Mouse (Mus musculus): ENCODE measurements around the gene Zmynd11. TPM values are rescaled to one million over a fixed set of nuclear protein-coding genes. Genes with fewer than 3 reads are reported as not detected.
"Not testable (repeated sequence)": the region's sequence is repeated elsewhere in the genome, so short reads cannot be mapped to it uniquely, and the experiment has no call there.

The Zmynd11 gene
- polyA plus RNA-seq, 1 experiment from 2014 or later = 104 TPM

DNA sequence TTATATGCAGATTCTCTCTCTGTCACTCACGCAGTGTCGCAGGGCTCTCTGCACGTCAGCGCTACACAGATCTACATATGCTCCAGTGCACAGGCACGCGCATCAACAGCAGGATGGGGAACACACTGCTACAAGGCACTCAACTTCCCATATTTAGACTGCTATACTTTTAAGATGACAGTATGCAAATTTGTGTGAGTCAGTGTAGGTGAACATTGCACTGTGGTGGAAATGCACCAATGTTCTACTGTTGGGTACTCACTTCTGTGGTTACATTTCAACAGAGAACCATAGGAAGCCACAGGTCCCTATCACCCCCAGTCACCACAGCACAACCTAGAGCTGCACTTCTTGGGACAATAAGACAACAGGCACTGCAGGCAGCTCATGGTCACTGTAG lies 5.1 kb downstream of the Zmynd11 start:
- peaks cover 53% of the 10 kb centered on the region for H3K4me1 ChIP-seq (replicated peaks)
- H3K4me3 ChIP-seq = no peak overlapping the region
- H3K4me2 ChIP-seq = no peak overlapping the region
- no peak overlapping the region for H3K9ac ChIP-seq
- no peak for ATAC-seq (ENCODE audit: low read depth)
- no peaks in the 10 kb centered on the region for H3K36me3 ChIP-seq
- no peaks in the 10 kb centered on the region for H3K9me3 ChIP-seq
- 20% methylated on average over 6 of the region's 6 CpGs for WGBS
- no peak overlapping the region for H3K27ac ChIP-seq (replicated peaks)
- H3K27me3 ChIP-seq = no peaks in the 10 kb centered on the region

DNA sequence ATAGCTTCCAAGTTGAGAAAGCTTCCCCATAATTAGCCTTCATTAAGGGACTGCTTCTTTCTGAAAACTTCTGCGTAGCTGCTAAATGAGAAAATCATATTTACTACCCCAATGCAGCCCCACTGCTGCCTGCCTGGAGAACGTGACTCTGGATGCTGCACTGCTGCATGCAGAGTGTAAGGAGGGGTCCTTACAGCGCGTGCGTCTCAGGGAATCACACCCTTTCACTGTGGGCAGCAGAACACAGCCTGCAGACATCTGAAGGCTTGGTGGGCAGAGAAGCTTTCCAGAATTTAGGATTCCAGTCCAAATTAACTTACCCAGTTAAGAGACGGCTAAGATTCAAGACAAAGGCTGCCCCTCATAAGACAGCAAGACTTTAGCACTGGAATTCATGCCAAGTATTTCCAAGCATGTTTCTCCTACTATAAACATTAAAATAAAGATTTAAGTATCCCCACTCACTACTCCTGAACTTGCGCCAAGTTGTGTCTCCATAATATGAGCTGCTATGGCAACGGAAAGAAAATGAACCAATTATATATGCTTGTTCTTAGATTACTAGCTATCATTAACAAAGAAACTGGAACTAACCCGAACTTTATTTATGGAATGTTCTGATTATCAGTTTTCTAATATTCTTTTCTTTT lies 7.2 kb downstream of the Zmynd11 start:
- Histone ChIP-seq H3K27ac (replicated peaks) (peak overlapping the region; percentile 23; the same call in 1 of the 2 replicates), H3K4me1 (replicated peaks) (peaks cover 65% of the 10 kb centered on the region), H3K4me3 (no peak overlapping the region), H3K9ac (no peak overlapping the region), H3K27me3 (no peaks in the 10 kb centered on the region), H3K9me3 (no peaks in the 10 kb centered on the region), H3K4me2 (0 out of 2 replicates have a peak overlapping the region, but pooled peaks have one; percentile 0), H3K36me3 (no peaks in the 10 kb centered on the region)
- ATAC-seq (ENCODE audit: low read depth) = peak; percentile 60
- WGBS = 38% methylated on average over 9 of the region's 9 CpGs

DNA sequence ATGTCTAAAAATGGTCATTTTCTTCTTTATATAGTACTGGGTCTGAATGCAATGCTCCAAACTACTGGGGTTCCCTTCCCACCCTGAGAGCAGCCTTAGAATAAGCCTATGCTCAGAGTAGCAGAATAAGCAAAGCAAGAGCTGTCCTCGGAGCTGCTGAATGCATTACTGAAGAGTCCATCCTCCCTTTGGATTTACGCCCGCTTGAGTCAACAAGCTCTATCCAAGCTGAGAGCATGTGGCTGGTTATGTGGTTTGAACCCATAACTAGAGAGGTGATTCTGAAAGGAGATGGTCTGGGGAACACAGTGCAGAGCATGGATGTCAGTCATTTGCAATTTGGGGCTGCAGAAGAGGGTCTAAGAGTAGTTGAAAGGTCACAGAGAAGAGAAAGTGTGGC lies 11.4 kb downstream of the Zmynd11 start:
- Histone ChIP-seq H3K27ac (replicated peaks) (no peak overlapping the region), H3K4me2 (no peak overlapping the region), H3K9ac (no peak overlapping the region), H3K9me3 (no peaks in the 10 kb centered on the region), H3K27me3 (no peaks in the 10 kb centered on the region), H3K4me3 (no peak overlapping the region), H3K4me1 (replicated peaks) (peaks cover 43% of the 10 kb centered on the region), H3K36me3 (no peaks in the 10 kb centered on the region)
- ATAC-seq (ENCODE audit: low read depth) = no peak
- 42% methylated on average over 3 of the region's 3 CpGs for WGBS

DNA sequence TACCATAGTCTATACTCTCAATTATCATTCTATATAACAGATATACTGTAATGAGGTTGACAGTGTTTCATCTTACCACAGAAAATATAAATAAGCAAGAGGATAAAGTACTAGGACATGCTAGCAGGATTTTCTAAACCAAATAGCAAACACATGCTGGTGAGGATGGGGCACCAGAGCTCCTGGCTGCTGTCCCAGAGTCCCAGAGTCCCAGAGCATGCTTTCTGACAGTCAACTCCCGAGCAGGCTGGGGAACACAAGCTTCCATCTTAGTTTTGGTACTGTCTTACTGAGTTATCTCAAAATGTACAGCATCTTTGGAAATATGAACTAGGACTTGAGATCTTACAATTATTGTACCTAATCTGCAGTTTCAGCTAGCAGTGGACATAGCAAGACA lies 14.8 kb downstream of the Zmynd11 start:
- ATAC-seq (ENCODE audit: low read depth) = no peak
- Histone ChIP-seq H3K9me3 (no peaks in the 10 kb centered on the region), H3K4me3 (no peak overlapping the region), H3K36me3 (no peaks in the 10 kb centered on the region), H3K27me3 (no peaks in the 10 kb centered on the region), H3K4me1 (replicated peaks) (peaks cover 22% of the 10 kb centered on the region), H3K4me2 (no peak overlapping the region), H3K27ac (replicated peaks) (no peak overlapping the region), H3K9ac (no peak overlapping the region)
- 50% methylated on average over 1 of the region's 1 CpGs for WGBS

DNA sequence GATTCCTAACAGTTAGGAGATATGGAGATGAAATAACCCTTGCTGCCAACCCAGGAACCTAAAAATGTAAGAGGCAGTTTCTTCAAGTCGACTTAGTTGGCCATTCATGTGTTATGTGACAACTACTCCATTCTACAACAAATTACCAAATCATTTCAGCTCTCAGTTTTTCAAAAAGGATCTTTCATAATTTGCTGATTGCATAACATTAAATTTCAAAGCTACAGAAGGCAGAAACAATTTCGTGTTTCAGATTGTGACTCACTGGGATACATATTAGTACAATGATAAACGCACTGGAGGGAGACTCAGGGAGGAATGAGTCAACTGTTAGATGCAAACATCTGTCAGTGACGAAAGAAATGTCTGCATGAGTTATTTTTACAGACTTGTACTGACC lies 15.3 kb downstream of the Zmynd11 start:
- ATAC-seq (ENCODE audit: low read depth) = no peak
- no peak overlapping the region for H3K9ac ChIP-seq
- 83% methylated on average over 4 of the region's 4 CpGs for WGBS
- H3K9me3 ChIP-seq = no peaks in the 10 kb centered on the region
- H3K36me3 ChIP-seq = no peaks in the 10 kb centered on the region
- H3K4me3 ChIP-seq = no peak overlapping the region
- peaks cover 22% of the 10 kb centered on the region for H3K4me1 ChIP-seq (replicated peaks)
- no peak overlapping the region for H3K4me2 ChIP-seq
- H3K27me3 ChIP-seq = no peaks in the 10 kb centered on the region
- H3K27ac ChIP-seq (replicated peaks) = no peak overlapping the region

DNA sequence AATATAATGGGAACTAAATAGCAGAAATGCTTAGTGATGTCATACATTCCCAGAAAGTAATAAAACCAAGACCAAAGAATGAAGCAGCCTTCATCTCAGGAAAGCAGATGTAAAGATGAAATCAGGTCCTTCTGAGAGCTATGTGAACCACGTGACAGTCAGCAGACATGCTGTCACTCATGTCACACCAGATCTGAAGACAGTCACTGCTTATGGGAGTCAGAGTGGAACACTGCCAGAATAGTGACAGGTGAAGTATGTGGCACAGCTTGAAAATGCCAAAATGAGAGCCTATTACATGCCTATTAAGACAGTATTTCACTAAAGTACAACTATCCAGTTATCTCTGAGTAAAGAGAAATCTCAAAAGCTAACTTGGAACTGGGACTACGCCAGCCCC lies 26.9 kb downstream of the Zmynd11 start:
- Histone ChIP-seq H3K4me2 (no peak overlapping the region), H3K9me3 (no peaks in the 10 kb centered on the region), H3K4me1 (replicated peaks) (peaks cover 17% of the 10 kb centered on the region), H3K36me3 (no peaks in the 10 kb centered on the region), H3K4me3 (no peak overlapping the region), H3K27me3 (no peaks in the 10 kb centered on the region), H3K9ac (no peak overlapping the region), H3K27ac (replicated peaks) (no peak overlapping the region)
- WGBS = 71% methylated on average over 2 of the region's 2 CpGs
- ATAC-seq (ENCODE audit: low read depth) = no peak

DNA sequence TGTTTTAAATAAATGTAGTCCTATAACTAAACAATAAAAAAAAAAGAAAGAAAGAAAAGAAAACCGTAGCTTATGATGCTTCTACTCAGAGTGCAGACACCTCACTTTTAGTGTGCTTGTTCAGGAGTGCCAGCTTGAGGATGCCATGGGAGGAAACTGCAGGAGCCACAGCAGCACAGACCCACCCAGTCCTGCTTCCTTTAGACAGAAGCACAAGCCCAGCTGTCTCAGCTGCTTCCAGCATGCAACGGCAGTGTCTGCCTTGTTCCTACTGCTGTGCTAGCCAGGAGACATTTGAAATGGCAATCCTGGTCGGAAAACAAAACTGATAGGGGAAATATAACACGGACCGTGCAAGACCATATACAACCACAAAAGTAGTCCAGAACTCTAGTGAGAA lies 28.1 kb downstream of the Zmynd11 start:
- H3K4me3 ChIP-seq = no peak overlapping the region
- no peaks in the 10 kb centered on the region for H3K9me3 ChIP-seq
- no peak overlapping the region for H3K9ac ChIP-seq
- peaks cover 3% of the 10 kb centered on the region; the same call in 1 of the 2 replicates for H3K36me3 ChIP-seq
- peaks cover 11% of the 10 kb centered on the region for H3K4me1 ChIP-seq (replicated peaks)
- H3K4me2 ChIP-seq = no peak overlapping the region
- no peak for ATAC-seq (ENCODE audit: low read depth)
- no peak overlapping the region for H3K27ac ChIP-seq (replicated peaks)
- no peaks in the 10 kb centered on the region for H3K27me3 ChIP-seq
- WGBS = 78% methylated on average over 5 of the region's 5 CpGs

DNA sequence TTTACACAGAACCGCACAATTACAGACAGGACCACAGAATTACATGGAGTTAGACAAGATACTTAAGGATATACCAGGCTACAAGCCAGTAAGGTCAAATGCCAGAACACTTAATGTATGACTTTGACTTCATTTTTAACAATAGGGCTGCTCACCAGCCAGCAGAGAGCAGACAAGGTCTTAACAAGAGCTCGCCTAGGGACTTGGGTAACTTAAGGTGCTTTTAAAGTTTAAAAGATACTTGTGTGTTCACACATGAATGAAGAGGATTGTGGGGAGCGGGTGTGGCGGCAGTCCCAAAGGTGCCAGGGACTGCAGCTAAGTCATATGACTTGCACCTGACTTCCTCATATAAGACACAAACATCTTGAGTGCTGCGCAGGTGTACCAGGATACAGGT lies 32.9 kb downstream of the Zmynd11 start:
- H3K9ac ChIP-seq; H3K27ac ChIP-seq (replicated peaks); H3K27me3 ChIP-seq; H3K4me2 ChIP-seq; H3K9me3 ChIP-seq; H3K4me3 ChIP-seq; H3K4me1 ChIP-seq (replicated peaks); ATAC-seq (ENCODE audit: low read depth): not testable (repeated sequence)
- peaks cover 23% of the 10 kb centered on the region; the same call in 1 of the 2 replicates for H3K36me3 ChIP-seq
- WGBS = 93% methylated on average over 4 of the region's 5 CpGs

DNA sequence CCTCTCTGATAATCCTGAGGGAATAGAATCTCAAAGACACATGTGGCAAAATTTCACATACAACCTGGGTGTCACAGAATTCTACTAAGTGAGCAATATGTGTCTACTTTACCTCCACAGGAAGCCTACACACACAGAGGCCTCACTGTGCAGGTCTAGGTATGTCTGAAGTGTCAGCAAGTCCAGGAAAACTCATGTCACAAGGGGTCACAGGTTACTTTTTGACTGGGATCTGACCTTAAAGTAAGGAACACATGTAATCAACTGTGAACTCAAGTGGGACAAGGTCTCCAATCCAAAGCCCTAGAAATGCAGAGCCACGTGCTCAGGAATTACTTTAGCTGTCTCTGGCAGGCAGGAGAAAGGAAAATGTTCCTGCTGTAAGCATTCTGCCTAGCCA lies 36.1 kb downstream of the Zmynd11 start:
- WGBS = 89% methylated on average over 1 of the region's 1 CpGs
- H3K4me1 ChIP-seq (replicated peaks) = no peaks in the 10 kb centered on the region
- no peak overlapping the region for H3K9ac ChIP-seq
- H3K4me2 ChIP-seq = no peak overlapping the region
- no peaks in the 10 kb centered on the region for H3K27me3 ChIP-seq
- no peak overlapping the region for H3K4me3 ChIP-seq
- peaks cover 33% of the 10 kb centered on the region for H3K36me3 ChIP-seq
- ATAC-seq (ENCODE audit: low read depth) = no peak
- H3K9me3 ChIP-seq = no peaks in the 10 kb centered on the region
- no peak overlapping the region for H3K27ac ChIP-seq (replicated peaks)

DNA sequence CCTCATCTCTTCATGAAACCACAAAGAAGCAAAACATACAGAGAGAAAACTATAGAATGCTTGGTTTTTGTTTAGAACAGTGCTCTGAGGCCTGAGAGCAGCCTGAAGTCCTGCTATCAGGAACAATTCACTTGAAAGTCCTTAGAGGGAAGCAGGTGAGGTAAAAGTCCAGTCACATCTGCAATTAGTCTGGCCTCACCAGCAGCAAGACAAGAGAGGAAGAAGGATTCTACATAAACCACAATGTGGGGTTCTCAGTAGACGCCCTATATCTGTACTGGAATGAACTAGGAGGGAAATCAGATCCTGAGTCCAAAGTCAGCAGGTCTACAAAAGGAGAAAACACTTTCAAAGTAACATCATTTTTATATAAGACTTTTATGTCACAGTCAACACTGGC lies 49.9 kb downstream of the Zmynd11 start:
- Histone ChIP-seq H3K27ac (replicated peaks) (no peak overlapping the region), H3K4me1 (replicated peaks) (no peaks in the 10 kb centered on the region), H3K4me3 (no peak overlapping the region), H3K9me3 (no peaks in the 10 kb centered on the region), H3K4me2 (no peak overlapping the region), H3K36me3 (peaks cover 11% of the 10 kb centered on the region), H3K27me3 (no peaks in the 10 kb centered on the region), H3K9ac (no peak overlapping the region)
- ATAC-seq (ENCODE audit: low read depth) = no peak
- WGBS = 100% methylated on average over 1 of the region's 1 CpGs

DNA sequence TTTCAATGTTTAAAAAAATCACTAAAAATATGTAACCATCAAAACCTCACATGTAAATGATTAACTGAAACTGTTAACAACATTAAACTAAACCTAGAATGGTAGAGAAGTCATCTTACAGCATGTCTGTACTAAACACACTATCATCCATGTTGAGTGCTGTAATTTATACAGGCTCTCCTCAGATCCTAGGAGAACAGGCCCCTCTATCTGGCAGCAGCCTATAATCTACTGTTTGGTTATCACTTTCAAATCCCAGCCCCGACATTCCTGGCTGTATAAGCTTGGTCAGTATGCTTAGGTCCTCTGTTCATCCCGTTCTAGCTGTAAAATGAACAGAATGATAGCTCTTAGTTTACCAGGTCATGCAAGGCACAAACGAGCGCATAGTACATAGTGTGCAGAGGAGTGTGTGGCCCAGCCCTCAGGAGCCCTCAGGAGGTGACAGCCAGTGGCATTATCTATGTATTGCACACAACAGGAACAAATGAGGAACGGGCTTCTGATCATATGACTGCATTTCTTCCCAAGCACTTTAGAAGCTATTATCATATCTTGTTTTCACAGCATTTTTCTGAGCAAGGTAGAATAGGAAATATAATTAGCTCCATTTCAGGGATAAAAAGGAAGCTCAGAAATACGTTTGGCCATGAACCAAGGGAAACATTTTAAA lies 51.5 kb downstream of the Zmynd11 start:
- H3K4me1 ChIP-seq (replicated peaks) = no peaks in the 10 kb centered on the region
- no peak overlapping the region for H3K27ac ChIP-seq (replicated peaks)
- no peaks in the 10 kb centered on the region for H3K27me3 ChIP-seq
- H3K4me2 ChIP-seq = no peak overlapping the region
- H3K4me3 ChIP-seq = no peak overlapping the region
- no peaks in the 10 kb centered on the region for H3K9me3 ChIP-seq
- 79% methylated on average over 6 of the region's 6 CpGs for WGBS
- H3K36me3 ChIP-seq = peaks cover 10% of the 10 kb centered on the region; the same call in 1 of the 2 replicates
- no peak overlapping the region for H3K9ac ChIP-seq
- no peak for ATAC-seq (ENCODE audit: low read depth)

DNA sequence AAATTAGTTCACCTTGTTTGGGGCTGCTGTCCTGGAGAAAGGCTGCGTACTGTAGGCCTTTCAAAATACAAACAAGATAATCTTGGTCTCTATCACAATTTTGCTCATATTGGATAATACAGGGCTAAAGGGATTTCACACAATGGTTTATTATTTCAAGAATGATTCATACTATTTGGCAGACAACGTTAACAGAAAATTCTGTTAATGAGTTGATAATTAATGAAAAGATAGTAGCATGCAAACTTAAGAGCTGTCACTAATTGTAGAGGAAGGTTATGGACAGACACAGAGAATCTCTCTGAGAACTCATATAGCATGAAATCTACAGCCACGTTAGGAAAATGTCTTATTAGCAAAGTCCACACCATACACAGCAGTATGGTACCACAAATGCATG lies 52.2 kb downstream of the Zmynd11 start:
- ATAC-seq (ENCODE audit: low read depth) = no peak
- no peak overlapping the region for H3K4me3 ChIP-seq
- no peaks in the 10 kb centered on the region for H3K4me1 ChIP-seq (replicated peaks)
- no peaks in the 10 kb centered on the region for H3K27me3 ChIP-seq
- peaks cover 14% of the 10 kb centered on the region; the same call in 1 of the 2 replicates for H3K36me3 ChIP-seq
- no peak overlapping the region for H3K27ac ChIP-seq (replicated peaks)
- no peak overlapping the region for H3K4me2 ChIP-seq
- H3K9me3 ChIP-seq = no peaks in the 10 kb centered on the region
- WGBS = 88% methylated on average over 3 of the region's 3 CpGs
- no peak overlapping the region for H3K9ac ChIP-seq

DNA sequence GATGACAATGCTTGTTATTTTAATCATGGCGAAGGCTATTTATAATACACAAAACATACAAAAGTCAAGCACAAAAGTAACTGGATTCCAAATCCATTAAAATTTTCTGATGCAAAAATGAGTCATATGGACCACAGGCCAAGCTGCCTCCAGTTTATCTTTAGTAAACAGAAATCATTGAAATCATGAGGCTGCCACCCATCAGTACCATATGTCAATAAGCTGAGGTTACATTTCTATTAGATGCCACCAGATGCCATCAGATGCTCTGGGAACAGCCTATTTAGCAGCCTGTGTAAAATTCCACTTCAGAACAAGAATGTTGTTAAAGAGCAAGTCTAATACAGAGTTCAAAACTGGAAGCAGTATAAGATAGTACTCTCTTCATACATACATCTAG lies 52.7 kb downstream of the Zmynd11 start:
- Histone ChIP-seq H3K27me3 (no peaks in the 10 kb centered on the region), H3K4me3 (no peak overlapping the region), H3K4me1 (replicated peaks) (no peaks in the 10 kb centered on the region), H3K9me3 (no peaks in the 10 kb centered on the region), H3K9ac (no peak overlapping the region), H3K27ac (replicated peaks) (no peak overlapping the region), H3K36me3 (peaks cover 14% of the 10 kb centered on the region; the same call in 1 of the 2 replicates), H3K4me2 (no peak overlapping the region)
- whole genome bisulfite sequencing = 96% methylated on average over 1 of the region's 1 CpGs
- no peak for ATAC-seq (ENCODE audit: low read depth)

All from neural tube, embryonic 13.5 days (tissue).